Mouse (Mus musculus) thymus, postnatal 25 days (tissue): ENCODE results near the gene Gm9046.
"Not testable (repeated sequence)": the region's sequence is repeated elsewhere in the genome, so short reads cannot be mapped to it uniquely, and the experiment has no call there.

Source experiments
- DNase-seq: peaks from one replicate; pipeline ENCODE4 v3.0.0; 2022

The Gm9046 gene

DNA sequence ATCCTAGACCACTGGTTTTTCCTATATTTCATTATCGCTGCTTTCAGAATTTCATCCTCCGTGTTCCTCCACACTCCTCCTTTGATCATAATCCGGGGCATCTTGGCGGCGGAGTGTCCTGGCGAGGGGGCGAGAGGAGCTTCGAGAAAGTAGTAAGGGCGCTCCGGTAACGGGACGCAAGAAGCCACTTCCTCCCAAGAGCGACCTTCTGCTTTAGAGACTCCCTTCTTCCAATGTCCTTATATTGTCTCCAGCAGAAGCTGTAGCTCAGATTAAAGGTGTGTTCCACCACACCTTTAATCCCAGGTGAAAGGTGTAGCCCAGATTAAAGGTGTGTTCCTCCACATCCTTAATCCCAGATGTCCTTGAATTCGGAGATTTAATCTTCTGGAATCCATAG is at the start of gene Gm9046:
TSS of gene Gm9046 (minus strand) at position 101 of the 400 bp plus-strand sequence.
- DNase-seq: not testable (repeated sequence)

DNA sequence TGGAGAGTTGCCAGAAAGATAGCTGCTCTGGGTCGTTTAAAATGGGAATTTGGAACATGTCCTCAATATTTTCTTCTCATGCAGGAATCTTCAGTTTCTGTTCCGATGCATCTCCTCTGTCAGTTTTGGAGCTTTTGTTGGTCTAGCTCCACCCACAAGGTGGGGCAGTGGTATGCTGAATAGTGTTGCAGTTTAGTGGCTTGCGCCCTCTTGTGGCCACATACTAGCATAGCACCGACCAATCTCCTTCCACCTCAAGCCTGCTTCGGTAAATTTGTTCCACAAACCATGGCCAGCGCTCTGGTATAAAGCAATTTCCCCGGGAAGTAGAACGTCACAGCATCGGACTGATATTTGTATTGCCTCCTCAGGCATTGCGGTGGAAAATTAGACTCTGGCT is 27.4 kb upstream of the Gm9046 start:
- DNase-seq: peak; percentile 82

DNA sequence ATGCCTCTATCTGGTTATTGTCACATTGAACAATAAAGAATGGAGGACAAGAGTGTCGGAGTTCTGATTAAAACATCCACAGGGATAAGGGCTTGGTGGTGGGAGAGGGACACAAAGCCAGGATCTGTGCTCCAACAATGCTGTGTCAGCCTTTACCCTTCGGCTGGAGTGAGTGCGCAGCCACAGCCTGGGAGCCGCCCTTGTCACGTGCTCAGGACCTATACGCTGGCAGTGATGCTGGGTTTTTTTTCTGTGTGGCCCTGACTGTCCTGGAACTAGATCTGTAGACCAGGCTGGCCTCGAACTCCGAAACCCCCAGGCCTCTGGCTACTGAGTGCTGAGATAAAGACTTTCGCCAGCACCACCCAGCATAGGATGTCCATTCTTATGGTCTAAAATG is 26.5 kb upstream of the Gm9046 start:
- no peak for DNase-seq

DNA sequence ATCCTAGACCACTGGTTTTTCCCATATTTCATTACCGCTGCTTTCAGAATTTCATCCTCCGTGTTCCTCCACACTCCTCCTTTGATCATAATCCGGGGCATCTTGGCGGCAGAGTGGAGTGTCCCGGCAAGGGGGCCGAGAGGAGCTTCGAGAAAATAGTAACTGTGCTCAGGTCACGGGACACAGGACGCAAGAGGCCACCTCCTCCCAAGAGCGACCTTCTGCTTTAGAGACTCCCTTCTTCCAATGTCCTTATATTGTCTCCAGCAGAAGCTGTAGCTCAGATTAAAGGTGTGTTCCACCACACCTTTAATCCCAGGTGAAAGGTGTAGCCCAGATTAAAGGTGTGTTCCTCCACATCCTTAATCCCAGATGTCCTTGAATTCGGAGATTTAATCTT is 10.9 kb upstream of the Gm9046 start, which contains the start of gene Gm9049:
TSS of gene Gm9049 (minus strand) at position 101 of the 400 bp plus-strand sequence.
- DNase-seq: not testable (repeated sequence)

DNA sequence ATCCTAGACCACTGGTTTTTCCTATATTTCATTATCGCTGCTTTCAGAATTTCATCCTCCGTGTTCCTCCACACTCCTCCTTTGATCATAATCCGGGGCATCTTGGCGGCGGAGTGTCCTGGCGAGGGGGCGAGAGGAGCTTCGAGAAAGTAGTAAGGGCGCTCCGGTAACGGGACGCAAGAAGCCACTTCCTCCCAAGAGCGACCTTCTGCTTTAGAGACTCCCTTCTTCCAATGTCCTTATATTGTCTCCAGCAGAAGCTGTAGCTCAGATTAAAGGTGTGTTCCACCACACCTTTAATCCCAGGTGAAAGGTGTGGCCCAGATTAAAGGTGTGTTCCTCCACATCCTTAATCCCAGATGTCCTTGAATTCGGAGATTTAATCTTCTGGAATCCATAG is 5.5 kb upstream of the Gm9046 start, which contains the start of gene Gm9048:
TSS of gene Gm9048 (minus strand) at position 101 of the 400 bp plus-strand sequence.
- not testable (repeated sequence) for DNase-seq

DNA sequence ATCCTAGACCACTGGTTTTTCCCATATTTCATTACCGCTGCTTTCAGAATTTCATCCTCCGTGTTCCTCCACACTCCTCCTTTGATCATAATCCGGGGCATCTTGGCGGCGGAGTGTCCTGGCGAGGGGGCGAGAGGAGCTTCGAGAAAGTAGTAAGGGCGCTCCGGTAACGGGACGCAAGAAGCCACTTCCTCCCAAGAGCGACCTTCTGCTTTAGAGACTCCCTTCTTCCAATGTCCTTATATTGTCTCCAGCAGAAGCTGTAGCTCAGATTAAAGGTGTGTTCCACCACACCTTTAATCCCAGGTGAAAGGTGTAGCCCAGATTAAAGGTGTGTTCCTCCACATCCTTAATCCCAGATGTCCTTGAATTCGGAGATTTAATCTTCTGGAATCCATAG is 5.3 kb downstream of the Gm9046 start, which contains the start of gene Gm9045:
TSS of gene Gm9045 (minus strand) at position 101 of the 400 bp plus-strand sequence.
- DNase-seq: not testable (repeated sequence)

DNA sequence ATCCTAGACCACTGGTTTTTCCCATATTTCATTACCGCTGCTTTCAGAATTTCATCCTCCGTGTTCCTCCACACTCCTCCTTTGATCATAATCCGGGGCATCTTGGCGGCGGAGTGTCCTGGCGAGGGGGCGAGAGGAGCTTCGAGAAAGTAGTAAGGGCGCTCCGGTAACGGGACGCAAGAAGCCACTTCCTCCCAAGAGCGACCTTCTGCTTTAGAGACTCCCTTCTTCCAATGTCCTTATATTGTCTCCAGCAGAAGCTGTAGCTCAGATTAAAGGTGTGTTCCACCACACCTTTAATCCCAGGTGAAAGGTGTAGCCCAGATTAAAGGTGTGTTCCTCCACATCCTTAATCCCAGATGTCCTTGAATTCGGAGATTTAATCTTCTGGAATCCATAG is 10.7 kb downstream of the Gm9046 start, which contains the start of gene Gm9044:
TSS of gene Gm9044 (minus strand) at position 101 of the 400 bp plus-strand sequence.
- not testable (repeated sequence) for DNase-seq

DNA sequence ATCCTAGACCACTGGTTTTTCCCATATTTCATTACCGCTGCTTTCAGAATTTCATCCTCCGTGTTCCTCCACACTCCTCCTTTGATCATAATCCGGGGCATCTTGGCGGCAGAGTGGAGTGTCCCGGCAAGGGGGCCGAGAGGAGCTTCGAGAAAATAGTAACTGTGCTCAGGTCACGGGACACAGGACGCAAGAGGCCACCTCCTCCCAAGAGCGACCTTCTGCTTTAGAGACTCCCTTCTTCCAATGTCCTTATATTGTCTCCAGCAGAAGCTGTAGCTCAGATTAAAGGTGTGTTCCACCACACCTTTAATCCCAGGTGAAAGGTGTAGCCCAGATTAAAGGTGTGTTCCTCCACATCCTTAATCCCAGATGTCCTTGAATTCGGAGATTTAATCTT is 16.2 kb downstream of the Gm9046 start, which contains the start of gene Gm9040:
TSS of gene Gm9040 (minus strand) at position 101 of the 400 bp plus-strand sequence.
- DNase-seq: not testable (repeated sequence)

DNA sequence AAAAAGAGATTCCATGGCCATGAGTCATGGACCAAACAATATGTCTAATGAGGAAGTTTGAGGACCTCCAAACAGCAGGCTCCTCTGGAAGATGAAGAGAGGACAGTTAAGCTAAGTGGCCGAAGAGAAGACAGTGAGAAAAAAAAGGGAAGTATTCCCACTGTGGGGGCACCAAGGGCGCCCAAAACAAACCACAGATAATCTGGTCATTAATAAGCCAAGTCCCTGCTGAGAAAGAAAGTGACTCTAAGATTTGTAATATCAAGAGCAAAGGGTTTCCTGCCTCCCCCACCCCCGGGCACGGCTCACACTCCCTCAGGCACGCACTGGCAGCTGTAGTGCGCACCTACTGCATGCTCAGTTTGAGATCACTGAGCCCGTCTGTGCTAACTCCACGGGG is 24.0 kb downstream of the Gm9046 start:
- DNase-seq: no peak

DNA sequence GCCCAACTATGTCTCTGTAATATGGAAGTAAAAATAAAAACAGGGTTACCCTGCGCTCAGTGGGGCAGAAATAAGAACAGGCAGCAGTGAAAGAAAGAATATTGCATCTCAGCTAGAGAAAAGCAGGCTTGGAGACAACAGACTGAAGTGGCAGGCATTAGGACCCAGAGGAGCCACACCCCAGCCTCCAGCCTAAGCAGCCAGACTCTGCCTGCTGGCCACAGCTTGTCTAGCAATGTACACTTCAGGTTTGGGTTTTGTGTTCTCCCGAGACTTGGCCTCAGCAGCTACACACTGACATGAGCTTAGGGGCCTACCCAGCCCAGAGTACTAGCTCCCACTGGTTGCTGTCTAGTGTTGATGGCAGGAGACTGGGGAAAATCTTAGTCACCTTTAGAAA is 40.9 kb downstream of the Gm9046 start:
- DNase-seq: not testable (repeated sequence)

DNA sequence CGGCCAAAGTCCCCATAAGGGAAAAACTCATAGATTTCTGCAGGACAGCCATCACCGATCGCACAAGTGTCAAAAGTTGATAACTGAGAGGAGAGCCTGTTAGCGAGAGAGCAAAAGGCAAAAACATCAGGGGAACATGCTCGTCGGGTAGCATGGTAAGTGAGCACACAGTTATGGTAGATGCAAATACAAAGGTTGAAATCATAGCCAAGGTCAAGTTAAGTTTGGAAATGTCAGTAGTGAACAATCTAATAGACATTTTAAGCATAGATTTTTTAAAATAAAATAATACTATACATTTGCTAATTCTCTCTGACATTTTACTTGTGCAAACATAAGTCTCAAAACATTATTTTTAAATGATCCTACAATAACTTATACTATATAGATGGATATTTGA is 48.1 kb downstream of the Gm9046 start, which contains the start of gene Iltifb:
TSS of gene Iltifb (minus strand) at position 101 of the 400 bp plus-strand sequence.
- no peak for DNase-seq
